Mouse (Mus musculus): ENCODE results near the gene Gas8. TPM values are rescaled to one million over a fixed set of nuclear protein-coding genes. Genes with fewer than 3 reads are reported as not detected.
"Not testable (repeated sequence)": the region's sequence is repeated elsewhere in the genome, so short reads cannot be mapped to it uniquely, and the experiment has no call there.

Gene Gas8
- total RNA-seq, 1 experiment = 25.3 TPM

- Histone ChIP-seq H3K9ac (ENCODE audit: insufficient read depth, low read depth, low read length, poor library complexity, severe bottlenecking) (no peak overlapping the region), H3K27ac (ENCODE audit: insufficient read depth, low read depth, low read length, poor library complexity, severe bottlenecking) (no peak overlapping the region), H3K9me3 (ENCODE audit: control insufficient read depth, insufficient read depth, low read depth, low read length) (no peaks in the 10 kb centered on the region), H3K36me3 (ENCODE audit: control insufficient read depth, insufficient read depth, low read length, poor library complexity, severe bottlenecking) (peaks cover 14% of the 10 kb centered on the region; the same call in 1 of the 2 replicates), H3K4me1 (ENCODE audit: control insufficient read depth in 2 of 2, insufficient read depth in 2 of 2, low read length in 2 of 2, poor library complexity in 1 of 2) (peaks cover 2 to 3% of the 10 kb centered on the region in 2 experiments; a peak in 2 of 4 replicates), H3K4me3 (ENCODE audit: insufficient read depth in 1 of 2, low read depth in 1 of 2, low read length in 2 of 2, poor library complexity in 1 of 2, severe bottlenecking in 1 of 2) (no peak overlapping the region)
- in situ Hi-C loops (cut with MboI; ENCODE audit: low sequenced_read_pairs in 2 of 2, unreplicated experiment in 2 of 2) = no loop called here
- no peak for DNase-seq (ENCODE audit: low read depth, low spot score)
- TF ChIP-seq ZNF384 (IDR thresholded peaks at IDR 0.05; ENCODE audit: low read depth, low read length) (no peak), HCFC1 (IDR thresholded peaks at IDR 0.05; ENCODE audit: borderline replicate concordance, insufficient read depth, low read length) (no peak), MAFK (IDR thresholded peaks at IDR 0.05; ENCODE audit: insufficient read depth, low read depth, low read length) (no peak), CHD2 (IDR thresholded peaks at IDR 0.05; ENCODE audit: low read depth, low read length) (no peak), ZC3H11A (IDR thresholded peaks at IDR 0.05; ENCODE audit: borderline replicate concordance, low read depth, low read length) (no peak)
These were observed 17.8 kb downstream of the Gas8 start for GRCm38 (mm10) chr8:123536242-123536989.

GRCm38 (mm10) chr8:123536990-123537380 is 18.4 kb downstream of the Gas8 start:
- H3K4me1 ChIP-seq (ENCODE audit: control insufficient read depth in 2 of 2, insufficient read depth in 2 of 2, low read length in 2 of 2, poor library complexity in 1 of 2) = peaks cover 2 to 3% of the 10 kb centered on the region in 2 experiments; a peak in 2 of 4 replicates
- H3K9ac ChIP-seq (ENCODE audit: insufficient read depth, low read depth, low read length, poor library complexity, severe bottlenecking) = no peak overlapping the region
- H3K9me3 ChIP-seq (ENCODE audit: control insufficient read depth, insufficient read depth, low read depth, low read length) = no peaks in the 10 kb centered on the region
- in situ Hi-C loops (cut with MboI; ENCODE audit: low sequenced_read_pairs in 2 of 2, unreplicated experiment in 2 of 2) = no loop called here
- no peak overlapping the region for H3K27ac ChIP-seq (ENCODE audit: insufficient read depth, low read depth, low read length, poor library complexity, severe bottlenecking)
- TF ChIP-seq ZC3H11A (IDR thresholded peaks at IDR 0.05; ENCODE audit: borderline replicate concordance, low read depth, low read length) = no peak
- TF ChIP-seq CHD2 (IDR thresholded peaks at IDR 0.05; ENCODE audit: low read depth, low read length) = no peak
- TF ChIP-seq HCFC1 (IDR thresholded peaks at IDR 0.05; ENCODE audit: borderline replicate concordance, insufficient read depth, low read length) = no peak
- no peak for TF ChIP-seq ZNF384 (IDR thresholded peaks at IDR 0.05; ENCODE audit: low read depth, low read length)
- no peak for TF ChIP-seq MAFK (IDR thresholded peaks at IDR 0.05; ENCODE audit: insufficient read depth, low read depth, low read length)
- no peak overlapping the region for H3K4me3 ChIP-seq (ENCODE audit: insufficient read depth in 1 of 2, low read depth in 1 of 2, low read length in 2 of 2, poor library complexity in 1 of 2, severe bottlenecking in 1 of 2)
- H3K36me3 ChIP-seq (ENCODE audit: control insufficient read depth, insufficient read depth, low read length, poor library complexity, severe bottlenecking) = peaks cover 12% of the 10 kb centered on the region; the same call in 1 of the 2 replicates
- DNase-seq (ENCODE audit: low read depth, low spot score) = no peak

GRCm38 (mm10) chr8:123537641-123538040 is 19.0 kb downstream of the Gas8 start:
- peaks cover 12% of the 10 kb centered on the region; the same call in 1 of the 2 replicates for H3K36me3 ChIP-seq (ENCODE audit: control insufficient read depth, insufficient read depth, low read length, poor library complexity, severe bottlenecking)
- H3K9ac ChIP-seq (ENCODE audit: insufficient read depth, low read depth, low read length, poor library complexity, severe bottlenecking); H3K4me1 ChIP-seq (ENCODE audit: control insufficient read depth in 2 of 2, insufficient read depth in 2 of 2, low read length in 2 of 2, poor library complexity in 1 of 2); H3K4me3 ChIP-seq (ENCODE audit: insufficient read depth in 1 of 2, low read depth in 1 of 2, low read length in 2 of 2, poor library complexity in 1 of 2, severe bottlenecking in 1 of 2); in situ Hi-C loops (cut with MboI; ENCODE audit: low sequenced_read_pairs in 2 of 2, unreplicated experiment in 2 of 2); DNase-seq (ENCODE audit: low read depth, low spot score); H3K9me3 ChIP-seq (ENCODE audit: control insufficient read depth, insufficient read depth, low read depth, low read length); H3K27ac ChIP-seq (ENCODE audit: insufficient read depth, low read depth, low read length, poor library complexity, severe bottlenecking): not testable (repeated sequence)

- H3K4me1 ChIP-seq (ENCODE audit: control insufficient read depth in 2 of 2, insufficient read depth in 2 of 2, low read length in 2 of 2, poor library complexity in 1 of 2); in situ Hi-C loops (cut with MboI; ENCODE audit: low sequenced_read_pairs in 2 of 2, unreplicated experiment in 2 of 2); H3K36me3 ChIP-seq (ENCODE audit: control insufficient read depth, insufficient read depth, low read length, poor library complexity, severe bottlenecking); H3K9ac ChIP-seq (ENCODE audit: insufficient read depth, low read depth, low read length, poor library complexity, severe bottlenecking); H3K27ac ChIP-seq (ENCODE audit: insufficient read depth, low read depth, low read length, poor library complexity, severe bottlenecking); DNase-seq (ENCODE audit: low read depth, low spot score); H3K4me3 ChIP-seq (ENCODE audit: insufficient read depth in 1 of 2, low read depth in 1 of 2, low read length in 2 of 2, poor library complexity in 1 of 2, severe bottlenecking in 1 of 2); H3K9me3 ChIP-seq (ENCODE audit: control insufficient read depth, insufficient read depth, low read depth, low read length): not testable (repeated sequence)
These were observed 45.6 kb downstream of the Gas8 start for GRCm38 (mm10) chr8:123564221-123564620.

DNA sequence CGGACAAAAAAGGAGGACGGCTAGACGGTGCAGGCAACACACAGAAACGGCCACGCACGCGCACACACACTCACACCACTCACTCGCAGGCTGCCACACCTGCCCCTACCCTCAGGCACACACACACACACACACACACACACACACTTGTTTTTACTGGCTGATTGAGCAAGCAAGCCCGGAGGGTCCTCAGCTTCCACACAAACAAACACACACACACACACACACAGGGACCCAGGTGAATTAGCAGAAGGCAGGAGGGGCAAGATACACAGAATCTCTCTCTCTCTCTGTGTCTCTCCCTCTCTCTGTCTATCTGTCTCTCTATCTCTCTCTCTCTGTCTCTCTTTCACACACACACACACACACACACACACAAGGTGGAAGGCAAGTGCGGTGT is 56.8 kb downstream of the Gas8 start:
- H3K9me3 ChIP-seq (ENCODE audit: control insufficient read depth, insufficient read depth, low read depth, low read length); in situ Hi-C loops (cut with MboI; ENCODE audit: low sequenced_read_pairs in 2 of 2, unreplicated experiment in 2 of 2); H3K9ac ChIP-seq (ENCODE audit: insufficient read depth, low read depth, low read length, poor library complexity, severe bottlenecking); DNase-seq (ENCODE audit: low read depth, low spot score); H3K27ac ChIP-seq (ENCODE audit: insufficient read depth, low read depth, low read length, poor library complexity, severe bottlenecking); H3K4me1 ChIP-seq (ENCODE audit: control insufficient read depth in 2 of 2, insufficient read depth in 2 of 2, low read length in 2 of 2, poor library complexity in 1 of 2); H3K36me3 ChIP-seq (ENCODE audit: control insufficient read depth, insufficient read depth, low read length, poor library complexity, severe bottlenecking); H3K4me3 ChIP-seq (ENCODE audit: insufficient read depth in 1 of 2, low read depth in 1 of 2, low read length in 2 of 2, poor library complexity in 1 of 2, severe bottlenecking in 1 of 2): not testable (repeated sequence)

Other genes with a start within 250 kb of the Gas8 start
- 31.7 and 52.6 TPM in 2 replicates for gene Fanca, start 200.3 kb upstream of the Gas8 start, total RNA-seq (2012; rRNA removed)
- gene Spire2, start 186.1 kb upstream of the Gas8 start, total RNA-seq (2012; rRNA removed) = 8.8 and 13.6 TPM in 2 replicates
- gene Tcf25, start 145.1 kb upstream of the Gas8 start, total RNA-seq (2012; rRNA removed) = 87.2 and 114 TPM in 2 replicates
- 0.27 and 0.42 TPM in 2 replicates for gene Mc1r, start 111.7 kb upstream of the Gas8 start, total RNA-seq (2012; rRNA removed)
- gene Tubb3, start 107.4 kb upstream of the Gas8 start, total RNA-seq (2012; rRNA removed) = 69.1 and 117 TPM in 2 replicates
- gene Def8, start 95.3 kb upstream of the Gas8 start, total RNA-seq (2012; rRNA removed) = 34.3 and 42.5 TPM in 2 replicates
- gene Afg3l1, start 40.9 kb upstream of the Gas8 start, total RNA-seq (2012; rRNA removed) = 80.0 and 96.7 TPM in 2 replicates
- 1.4 and 1.6 TPM in 2 replicates for gene Dbndd1, start 3.4 kb upstream of the Gas8 start, total RNA-seq (2012; rRNA removed)
- gene Rhou, start 135.1 kb downstream of the Gas8 start, total RNA-seq (2012; rRNA removed) = 8.8 and 12.7 TPM in 2 replicates

All from ES-E14 (cell line).